In genomic region chr14:52103856-52104676, GRCm38 (mm10) we compare ENCODE assay signal across 8 mouse cellular contexts. TPM values are rescaled to one million over a fixed set of nuclear protein-coding genes. Genes with fewer than 3 reads are reported as not detected.
DNase-seq lines count a peak whose midpoint lies in the region; ATAC-seq and TF ChIP-seq lines count a peak whose summit lies in the region.

TSS of gene Hnrnpc (minus strand) at chr14:52104028.

- ATAC-seq in embryonic facial prominence, embryonic 14.5 days (ENCODE audit: low read depth), result peak; percentile 98
- peak; percentile 99 for ATAC-seq in limb, embryonic 13.5 days (ENCODE audit: low FRiP score, low read depth)
- peak; percentile 99 for ATAC-seq in midbrain, embryonic 16.5 days

- peak within 1 kb of the TSS; percentile 99 for H3K9ac ChIP-seq in embryonic facial prominence, embryonic 14.5 days (ENCODE audit: low read depth, low read length)
- peak within 1 kb of the TSS; percentile 92 for H3K9ac ChIP-seq in heart, adult 2 months (ENCODE audit: low read depth, low read length)
- H3K9ac ChIP-seq in limb, embryonic 13.5 days, result peak within 1 kb of the TSS; percentile 98
- H3K9ac ChIP-seq in midbrain, embryonic 16.5 days (ENCODE audit: low read depth, low read length), result peak within 1 kb of the TSS; percentile 95

- H3K9me3 ChIP-seq in embryonic facial prominence, embryonic 14.5 days (ENCODE audit: control insufficient read depth, low read length), result no peaks in the 10 kb centered on the region
- H3K9me3 ChIP-seq in limb, embryonic 13.5 days, result no peaks in the 10 kb centered on the region
- H3K9me3 ChIP-seq in midbrain, embryonic 16.5 days (replicated peaks; ENCODE audit: control insufficient read depth, low read length, poor library complexity, severe bottlenecking), result no peaks in the 10 kb centered on the region

- intact Hi-C loops in heart, adult 2 months (cut with DNase I), result loop anchor here (5.0 kb wide), 2 partner anchors 87 to 93 kb away; partner anchors contain the start of genes Supt16 and Tmem253

- H3K27ac ChIP-seq in embryonic facial prominence, embryonic 14.5 days (replicated peaks; ENCODE audit: low read depth, low read length), result peak within 1 kb of the TSS; percentile 97
- peak within 1 kb of the TSS; percentile 94 for H3K27ac ChIP-seq in heart, adult 2 months
- H3K27ac ChIP-seq in limb, embryonic 13.5 days, result peak within 1 kb of the TSS; percentile 96
- peak within 1 kb of the TSS; percentile 97 for H3K27ac ChIP-seq in midbrain, embryonic 16.5 days (ENCODE audit: low read length)

- TF ChIP-seq EP300 in heart, adult 2 months (IDR thresholded peaks at IDR 0.05; ENCODE audit: insufficient read depth, low read depth, low read length), result peak; percentile 68; the same call in 1 of the 2 replicates

- TF ChIP-seq CTCF in heart, adult 2 months (IDR thresholded peaks at IDR 0.05), result no peak

- no peaks in the 10 kb centered on the region for H3K27me3 ChIP-seq in embryonic facial prominence, embryonic 14.5 days (replicated peaks; ENCODE audit: control insufficient read depth, insufficient read depth, low read length)
- no peaks in the 10 kb centered on the region for H3K27me3 ChIP-seq in heart, adult 2 months (ENCODE audit: control insufficient read depth, insufficient read depth, low read length)
- H3K27me3 ChIP-seq in limb, embryonic 13.5 days, result no peaks in the 10 kb centered on the region
- H3K27me3 ChIP-seq in midbrain, embryonic 16.5 days (ENCODE audit: control insufficient read depth, insufficient read depth, low read depth, low read length), result no peaks in the 10 kb centered on the region

- TF ChIP-seq POLR2A in heart, adult 2 months (IDR thresholded peaks at IDR 0.05; ENCODE audit: insufficient read depth, low read depth, low read length), result peak; percentile 99

- peak within 1 kb of the TSS; percentile 80 for H3K4me3 ChIP-seq in embryonic facial prominence, embryonic 14.5 days (ENCODE audit: low read depth, low read length)
- peak within 1 kb of the TSS; percentile 72 for H3K4me3 ChIP-seq in heart, adult 2 months
- peak within 1 kb of the TSS; percentile 98 for H3K4me3 ChIP-seq in limb, embryonic 13.5 days
- H3K4me3 ChIP-seq in midbrain, embryonic 16.5 days (ENCODE audit: low read depth, low read length), result peak within 1 kb of the TSS; percentile 94

- peak within 1 kb of the TSS; percentile 74 for H3K4me2 ChIP-seq in embryonic facial prominence, embryonic 14.5 days (ENCODE audit: low read depth, low read length)
- peak within 1 kb of the TSS; percentile 79 for H3K4me2 ChIP-seq in limb, embryonic 13.5 days (replicated peaks)
- peak within 1 kb of the TSS; percentile 80 for H3K4me2 ChIP-seq in midbrain, embryonic 16.5 days (ENCODE audit: low read length)

- H3K79me2 ChIP-seq in heart, adult 2 months (replicated peaks; ENCODE audit: control insufficient read depth, insufficient read depth, low read length), result peaks cover 3% of the 10 kb centered on the region

- H3K36me3 ChIP-seq in embryonic facial prominence, embryonic 14.5 days (ENCODE audit: control insufficient read depth, insufficient read depth, low read length), result peaks cover 8% of the 10 kb centered on the region; the same call in 1 of the 2 replicates
- H3K36me3 ChIP-seq in heart, adult 2 months (ENCODE audit: control insufficient read depth, insufficient read depth, low read length), result peaks cover 27% of the 10 kb centered on the region
- H3K36me3 ChIP-seq in limb, embryonic 13.5 days, result peaks cover 10% of the 10 kb centered on the region
- H3K36me3 ChIP-seq in midbrain, embryonic 16.5 days (ENCODE audit: control insufficient read depth, insufficient read depth, low read length), result no peaks in the 10 kb centered on the region

- H3K4me1 ChIP-seq in embryonic facial prominence, embryonic 14.5 days (ENCODE audit: control insufficient read depth, insufficient read depth, low read length), result peaks cover 16% of the 10 kb centered on the region
- peaks cover 17% of the 10 kb centered on the region for H3K4me1 ChIP-seq in heart, adult 2 months (ENCODE audit: control insufficient read depth, insufficient read depth, low read length)
- H3K4me1 ChIP-seq in limb, embryonic 13.5 days, result peaks cover 38% of the 10 kb centered on the region
- peaks cover 33% of the 10 kb centered on the region for H3K4me1 ChIP-seq in midbrain, embryonic 16.5 days (ENCODE audit: control insufficient read depth, insufficient read depth, low read length)

- DNase-seq in 3T3-L1 (ENCODE audit: low read depth, low spot score), result peak; percentile 100
- peak; percentile 100 for DNase-seq in adrenal gland, postnatal 4 days (ENCODE audit: low spot score in 2 of 2)
- peak; percentile 100 for DNase-seq in embryonic facial prominence, embryonic 14.5 days (ENCODE audit: low spot score)
- peak; percentile 100 for DNase-seq in heart, adult 2 months
- peak; percentile 100 for DNase-seq in kidney, adult 8-10 months
- peak; percentile 99 to 100 for DNase-seq in spleen, postnatal 10 days (ENCODE audit: low spot score in 2 of 2)

- under 1% methylated on average over 43 of the region's 50 CpGs for WGBS in embryonic facial prominence, embryonic 14.5 days
- under 1% methylated on average over 50 of the region's 50 CpGs for WGBS in heart, adult 2 months
- under 1% methylated on average over 50 of the region's 50 CpGs for WGBS in limb, embryonic 13.5 days
- under 1% methylated on average over 49 of the region's 50 CpGs for WGBS in midbrain, embryonic 16.5 days

RNA-seq across cellular contexts. Expression of gene Hnrnpc, which starts in this region (rescaled TPM):
- 100 to 1,000 TPM; 247 to 267 TPM for total RNA-seq in adrenal gland, postnatal 4 days (2021)
- 498 and 515 TPM in 2 replicates for polyA plus RNA-seq in embryonic facial prominence, embryonic 14.5 days (2014; fragmentation: Nextera tagmentation; extraction: Ambion mirVana)
- total RNA-seq in heart, adult 2 months (2021), result 100 to 1,000 TPM; 137 to 147 TPM
- 70.7 and 140 TPM in 2 replicates for polyA plus RNA-seq in heart, adult 2 months (2012; rRNA removed)
- 759 and 771 TPM in 2 replicates for polyA plus RNA-seq in limb, embryonic 13.5 days (2015; fragmentation: Nextera tagmentation; extraction: Ambion mirVana)
- 449 and 518 TPM in 2 replicates for polyA plus RNA-seq in midbrain, embryonic 16.5 days (2015; fragmentation: Nextera tagmentation; extraction: Ambion mirVana)

Comparison
In these comparisons a context has a peak if more than half of its experiments do, and no peak if none do; other contexts are left out.
1. Peak in every context shown above with its lines: DNase-seq, ATAC-seq, H3K4me3 ChIP-seq and H3K27ac ChIP-seq.